Mouse (Mus musculus): ENCODE data around the gene Kremen1. TPM values are rescaled to one million over a fixed set of nuclear protein-coding genes. Genes with fewer than 3 reads are reported as not detected.

The Kremen1 gene
- total RNA-seq, 2 experiments from 2014 or later: 13.1 to 14.6 TPM

- DNase-seq: peak; percentile 47 to 48
These were observed 94.0 kb downstream of the Kremen1 start for GRCm38 (mm10) chr11:5167311-5167710.

GRCm38 (mm10) chr11:5165471-5165916 is 95.9 kb downstream of the Kremen1 start:
- DNase-seq: peak; percentile 74 to 77

- no peak for DNase-seq
These were observed 97.0 kb downstream of the Kremen1 start for GRCm38 (mm10) chr11:5164310-5164709.

GRCm38 (mm10) chr11:5163421-5163820 is 97.9 kb downstream of the Kremen1 start:
- DNase-seq: no peak

- DNase-seq: no peak
These were observed 100.5 kb downstream of the Kremen1 start for GRCm38 (mm10) chr11:5160722-5161485.

GRCm38 (mm10) chr11:5158056-5158455 is 103.3 kb downstream of the Kremen1 start:
- no peak for DNase-seq

- DNase-seq: no peak
These were observed 106.2 kb downstream of the Kremen1 start for GRCm38 (mm10) chr11:5154961-5155805.

- DNase-seq: no peak
These were observed 109.5 kb downstream of the Kremen1 start, which contains the start of gene Emid1 for GRCm38 (mm10) chr11:5151680-5152337. Gene Emid1, minus strand, starts transcription at chr11:5152257.

- DNase-seq: no peak
These were observed 110.1 kb downstream of the Kremen1 start for GRCm38 (mm10) chr11:5151247-5151630.

- DNase-seq: no peak
These were observed 110.7 kb downstream of the Kremen1 start for GRCm38 (mm10) chr11:5150416-5151246.

GRCm38 (mm10) chr11:5149955-5150354 is 111.4 kb downstream of the Kremen1 start:
- no peak for DNase-seq

GRCm38 (mm10) chr11:5149249-5149648 is 112.1 kb downstream of the Kremen1 start:
- DNase-seq: no peak

GRCm38 (mm10) chr11:5145600-5145999 is 115.8 kb downstream of the Kremen1 start:
- no peak for DNase-seq

GRCm38 (mm10) chr11:5141965-5142364 is 119.4 kb downstream of the Kremen1 start:
- DNase-seq: no peak

Other genes starting within 250 kb of the Kremen1 start
- 100 to 1,000 TPM in 1 of 2 experiments, 10 to 100 TPM in 1; 88.6 to 112 TPM for gene Rasl10a, start 203.4 kb downstream of the Kremen1 start, total RNA-seq (2021)
- 100 to 1,000 TPM in 1 of 2 experiments, 10 to 100 TPM in 1; 95.7 to 104 TPM for gene Gas2l1, start 196.2 kb downstream of the Kremen1 start, total RNA-seq (2021)
- 10 to 100 TPM; 20.2 to 22.2 TPM for gene Rhbdd3, start 162.6 kb downstream of the Kremen1 start, total RNA-seq (2021)
- 100 to 1,000 TPM; 319 to 373 TPM for gene Ewsr1, start 162.3 kb downstream of the Kremen1 start, total RNA-seq (2021)
- 1 to 10 TPM; 7.3 to 9.3 TPM for gene Emid1, start 109.3 kb downstream of the Kremen1 start, total RNA-seq (2021)
- 10 to 100 TPM; 19.1 to 20.7 TPM for gene Znrf3, start 183.3 kb upstream of the Kremen1 start, total RNA-seq (2021)